Mouse (Mus musculus) hindbrain, embryonic 12.5 days (tissue): ENCODE measurements around the gene Sv2c. TPM values are rescaled to one million over a fixed set of nuclear protein-coding genes. Genes with fewer than 3 reads are reported as not detected.
"Not testable (repeated sequence)": the region's sequence is repeated elsewhere in the genome, so short reads cannot be mapped to it uniquely, and the experiment has no call there.

Experiments
- ATAC-seq: fragments of 200-750 bp; cut with Nextera tagmentation; 2 replicates; pipeline ENCODE4 v1.8.0; 2017; ENCODE audit warnings: moderate TSS enrichment; ENCODE audit not compliant: low FRiP score
- H3K27ac ChIP-seq: fragments of 300-500 bp; sonication (generic); 2 replicates; pipeline ENCODE4 v1.5.1; 2016; ENCODE audit warnings: mild to moderate bottlenecking
- H3K27me3 ChIP-seq: fragments of 300-500 bp; sonication (generic); 2 replicates; pipeline ENCODE4 v1.6.1; 2016; ENCODE audit warnings: mild to moderate bottlenecking
- H3K36me3 ChIP-seq: fragments of 300-500 bp; sonication (generic); 2 replicates; pipeline ENCODE4 v1.6.1; 2016; ENCODE audit warnings: mild to moderate bottlenecking
- H3K4me1 ChIP-seq: fragments of 300-500 bp; sonication (generic); 2 replicates; pipeline ENCODE4 v1.6.1; 2016
- H3K4me2 ChIP-seq: fragments of 300-500 bp; sonication (generic); replicated peaks from 2 replicates; pipeline ENCODE4 v1.6.1; 2016; ENCODE audit warnings: mild to moderate bottlenecking
- H3K4me3 ChIP-seq: fragments of 300-500 bp; sonication (generic); 2 replicates; pipeline ENCODE4 v1.5.1; 2016; ENCODE audit warnings: mild to moderate bottlenecking
- H3K9ac ChIP-seq: fragments of 300-500 bp; sonication (generic); 2 replicates; pipeline ENCODE4 v1.6.1; 2016; ENCODE audit warnings: mild to moderate bottlenecking, moderate library complexity
- H3K9me3 ChIP-seq: fragments of 300-500 bp; sonication (generic); replicated peaks from 2 replicates; pipeline ENCODE4 v1.6.1; 2016; ENCODE audit warnings: mild to moderate bottlenecking
- WGBS: fragments of 180-500 bp; shearing (Covaris S2); methylation state at CpG from one replicate; pipeline ENCODE4 v1.1.7; 2016; 5-methylcytosine and 5-hydroxymethylcytosine counted together
- polyA plus RNA-seq: library from polyadenylated mRNA; unstranded; fragments of >200 nt; fragmentation: Nextera tagmentation; extraction: Ambion mirVana; gene quantifications from 2 replicates; pipeline ENCODE4 v1.2.1, GENCODE M21; 2016

The Sv2c gene
- polyA plus RNA-seq, 1 experiment from 2014 or later: 10.9 TPM

DNA sequence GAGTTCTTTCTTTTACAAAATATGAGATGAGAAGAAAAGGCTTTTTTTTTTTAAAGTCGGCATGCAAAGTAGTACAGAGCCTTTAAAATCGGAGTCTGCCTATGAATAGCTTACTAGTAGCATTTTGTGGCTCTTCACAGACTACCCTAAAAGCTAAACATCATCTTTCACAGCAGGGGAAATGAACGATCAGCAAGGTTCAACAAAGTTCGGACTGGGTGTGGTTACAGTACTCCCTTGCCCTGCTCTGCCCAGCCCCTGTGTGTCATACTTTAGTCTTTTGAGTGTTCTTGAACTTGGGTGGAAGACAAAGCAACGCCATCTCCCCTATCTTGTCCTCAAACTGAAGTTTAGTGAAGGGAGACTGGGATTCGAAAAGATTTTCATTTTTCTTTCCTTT is 5.7 kb downstream of the Sv2c start:
- Histone ChIP-seq H3K4me1 (peaks cover 11% of the 10 kb centered on the region; the same call in 1 of the 2 replicates), H3K27ac (no peak overlapping the region), H3K9ac (no peak overlapping the region), H3K36me3 (no peaks in the 10 kb centered on the region), H3K4me3 (no peak overlapping the region), H3K27me3 (peaks cover 38% of the 10 kb centered on the region), H3K4me2 (no peak overlapping the region), H3K9me3 (no peaks in the 10 kb centered on the region)
- 83% methylated on average over 6 of the region's 6 CpGs for WGBS
- ATAC-seq: no peak

GRCm38 (mm10) chr13:96125011-96125410 is 7.4 kb downstream of the Sv2c start:
- Histone ChIP-seq H3K4me2 (no peak overlapping the region), H3K4me1 (0 out of 2 replicates have a peak, but pooled peaks cover under 1% of the 10 kb centered on the region), H3K27me3 (peaks cover 23% of the 10 kb centered on the region), H3K27ac (no peak overlapping the region), H3K4me3 (no peak overlapping the region), H3K36me3 (no peaks in the 10 kb centered on the region), H3K9me3 (no peaks in the 10 kb centered on the region), H3K9ac (no peak overlapping the region)
- no peak for ATAC-seq
- WGBS: 64% methylated on average over 5 of the region's 5 CpGs

GRCm38 (mm10) chr13:96112711-96113110 is 19.7 kb downstream of the Sv2c start:
- H3K4me1 ChIP-seq: no peaks in the 10 kb centered on the region
- H3K9ac ChIP-seq: no peak overlapping the region
- H3K4me3 ChIP-seq: no peak overlapping the region
- no peaks in the 10 kb centered on the region for H3K9me3 ChIP-seq
- WGBS: 74% methylated on average over 2 of the region's 2 CpGs
- no peak overlapping the region for H3K27ac ChIP-seq
- no peak overlapping the region for H3K4me2 ChIP-seq
- ATAC-seq: no peak
- H3K27me3 ChIP-seq: no peaks in the 10 kb centered on the region
- no peaks in the 10 kb centered on the region for H3K36me3 ChIP-seq

DNA sequence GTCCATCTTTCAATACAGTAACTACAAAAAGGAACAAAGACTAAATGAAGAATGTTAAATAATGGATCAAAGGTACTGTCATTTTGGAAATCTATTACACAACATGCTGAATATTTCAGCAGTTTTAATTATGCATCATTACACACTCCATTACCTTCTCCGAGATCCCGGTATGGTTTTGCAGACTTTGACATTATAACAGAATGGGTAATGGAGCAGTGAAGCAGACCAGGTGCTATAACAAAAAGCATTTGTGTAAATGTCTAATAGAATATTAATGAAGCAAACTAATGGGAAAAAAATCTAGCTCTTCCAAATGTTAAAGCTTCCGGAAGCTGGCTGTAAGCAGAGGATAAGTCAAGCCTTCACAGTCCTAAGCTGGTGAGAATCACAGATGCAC is 21.6 kb downstream of the Sv2c start:
- ATAC-seq: 0 out of 2 replicates have a peak, but pooled peaks have one; percentile 52
- H3K27ac ChIP-seq: peak overlapping the region; percentile 9; the same call in 1 of the 2 replicates
- 43% methylated on average over 3 of the region's 3 CpGs for WGBS
- no peak overlapping the region for H3K4me2 ChIP-seq
- H3K4me3 ChIP-seq: no peak overlapping the region
- no peaks in the 10 kb centered on the region for H3K9me3 ChIP-seq
- H3K36me3 ChIP-seq: no peaks in the 10 kb centered on the region
- no peak overlapping the region for H3K9ac ChIP-seq
- no peaks in the 10 kb centered on the region for H3K4me1 ChIP-seq
- H3K27me3 ChIP-seq: no peaks in the 10 kb centered on the region

DNA sequence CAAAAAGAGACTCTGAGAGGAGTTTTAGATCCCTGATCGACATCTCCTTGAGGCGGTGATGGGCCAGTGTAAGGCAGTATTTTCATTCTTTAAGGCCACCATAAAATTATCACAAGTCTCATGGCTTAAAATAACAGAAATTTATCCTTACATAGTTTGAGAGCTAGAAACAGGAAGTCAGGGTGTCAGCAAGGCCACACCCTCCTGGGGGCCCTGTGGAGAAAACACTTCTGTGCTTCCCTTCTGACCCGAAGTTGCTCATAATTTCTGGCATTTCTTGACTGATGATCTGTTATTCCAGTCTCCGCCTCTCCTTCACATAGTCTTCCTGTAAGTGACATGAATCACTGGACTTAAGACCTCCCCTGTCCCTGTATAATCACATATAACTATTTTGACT is 26.0 kb downstream of the Sv2c start:
- no peak overlapping the region for H3K27ac ChIP-seq
- no peaks in the 10 kb centered on the region for H3K27me3 ChIP-seq
- 85% methylated on average over 4 of the region's 4 CpGs for WGBS
- no peak for ATAC-seq
- H3K4me2 ChIP-seq: no peak overlapping the region
- H3K9me3 ChIP-seq: no peaks in the 10 kb centered on the region
- H3K9ac ChIP-seq: no peak overlapping the region
- H3K4me1 ChIP-seq: no peaks in the 10 kb centered on the region
- no peaks in the 10 kb centered on the region for H3K36me3 ChIP-seq
- no peak overlapping the region for H3K4me3 ChIP-seq

DNA sequence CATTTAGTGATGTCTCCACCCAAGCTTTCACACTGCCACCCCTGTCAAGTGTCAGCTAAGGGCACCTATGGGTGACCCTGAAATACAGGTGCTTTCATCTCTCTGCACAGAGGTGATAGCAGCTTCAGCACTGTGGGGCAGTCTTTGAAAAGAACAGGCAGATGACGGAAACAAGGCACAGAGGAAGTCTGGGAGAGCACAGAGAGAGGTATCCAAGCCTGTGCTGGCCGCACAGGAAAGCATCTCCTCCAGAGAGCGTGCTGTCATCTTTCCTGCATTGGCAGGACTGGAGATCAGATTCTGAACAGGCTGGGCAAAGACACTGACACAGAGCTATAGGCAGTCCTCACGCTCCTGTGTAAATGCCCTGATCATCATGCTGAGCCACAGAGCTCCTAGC is 41.4 kb downstream of the Sv2c start:
- Histone ChIP-seq H3K4me2 (no peak overlapping the region), H3K27ac (no peak overlapping the region), H3K9ac (no peak overlapping the region), H3K36me3 (no peaks in the 10 kb centered on the region), H3K9me3 (no peaks in the 10 kb centered on the region), H3K4me3 (no peak overlapping the region), H3K4me1 (no peaks in the 10 kb centered on the region), H3K27me3 (no peaks in the 10 kb centered on the region)
- no peak for ATAC-seq
- 70% methylated on average over 4 of the region's 4 CpGs for WGBS

DNA sequence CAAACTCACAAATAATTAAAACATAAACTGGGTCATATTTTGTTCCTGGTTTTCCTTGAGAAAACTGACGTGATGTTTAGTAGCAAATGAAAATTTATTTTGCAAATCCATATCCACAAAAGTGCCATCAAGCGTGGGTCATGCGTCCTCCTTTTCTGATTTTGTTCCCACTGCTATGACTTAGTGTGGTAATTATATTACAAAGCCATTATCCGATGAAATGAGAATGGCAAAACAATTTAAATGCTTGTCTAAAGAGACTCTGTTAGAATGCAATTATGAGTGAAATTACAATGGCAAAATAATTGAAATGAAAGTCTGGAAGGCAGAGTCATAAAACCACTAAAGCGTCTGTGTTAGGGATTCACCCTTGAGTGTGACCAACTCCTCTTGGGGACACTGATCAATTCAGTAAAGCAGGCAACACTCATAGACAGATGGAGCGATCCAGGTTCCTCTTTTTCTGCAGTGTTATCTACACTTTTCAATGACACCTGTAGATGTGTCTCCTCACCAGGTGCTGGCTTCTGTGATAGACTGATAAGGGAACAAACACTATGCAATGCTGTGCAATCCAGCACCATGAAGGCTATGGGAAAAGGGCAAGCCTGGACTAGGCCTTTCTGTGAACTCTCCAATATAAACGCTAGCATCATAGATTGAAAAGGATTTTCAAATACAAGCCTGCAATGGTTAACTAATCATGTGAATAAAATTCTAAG is 46.6 kb downstream of the Sv2c start:
- Histone ChIP-seq H3K27ac (no peak overlapping the region), H3K27me3 (no peaks in the 10 kb centered on the region), H3K4me2 (no peak overlapping the region), H3K4me1 (no peaks in the 10 kb centered on the region), H3K9me3 (no peaks in the 10 kb centered on the region), H3K9ac (no peak overlapping the region), H3K4me3 (no peak overlapping the region), H3K36me3 (no peaks in the 10 kb centered on the region)
- WGBS: 88% methylated on average over 7 of the region's 7 CpGs
- ATAC-seq: no peak

DNA sequence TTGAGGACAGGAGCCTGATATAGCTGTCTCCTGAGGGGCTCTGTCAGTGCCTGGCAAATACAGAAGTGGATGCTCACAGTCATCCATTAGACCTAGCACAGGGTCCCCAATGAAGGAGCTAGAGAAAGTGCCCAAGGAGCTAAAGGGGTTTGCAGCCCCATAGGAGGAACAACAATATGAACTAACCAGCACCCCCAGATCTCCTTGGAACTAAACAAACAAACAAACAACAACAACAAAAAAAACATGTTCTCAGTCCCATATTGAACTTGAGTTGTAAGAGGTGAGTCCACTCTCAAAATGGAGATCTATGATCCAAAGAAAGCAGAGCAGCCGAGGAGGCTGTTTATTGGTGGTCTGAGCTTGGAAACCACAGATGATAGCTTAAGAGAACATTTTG is 50.6 kb downstream of the Sv2c start, which contains the start of gene Gm17190:
TSS of gene Gm17190 (plus strand) at position 301 of the 400 bp plus-strand sequence.
- H3K36me3 ChIP-seq, H3K4me3 ChIP-seq, H3K27me3 ChIP-seq, H3K27ac ChIP-seq, H3K4me1 ChIP-seq, H3K9me3 ChIP-seq, ATAC-seq, H3K9ac ChIP-seq, H3K4me2 ChIP-seq: not testable (repeated sequence)
- 89% methylated on average over 1 of the region's 1 CpGs for WGBS

- 91% methylated on average over 3 of the region's 3 CpGs for WGBS
- not testable (repeated sequence) for H3K9me3 ChIP-seq, H3K27me3 ChIP-seq
Measured at GRCm38 (mm10) chr13:96081276-96081675, 51.1 kb downstream of the Sv2c start, which contains the start of gene Gm20075. Gene Gm20075 (minus strand): TSS chr13:96081376.

GRCm38 (mm10) chr13:96073555-96073954 is 58.8 kb downstream of the Sv2c start:
- no peaks in the 10 kb centered on the region for H3K27me3 ChIP-seq
- H3K9me3 ChIP-seq: no peaks in the 10 kb centered on the region
- 72% methylated on average over 8 of the region's 8 CpGs for WGBS
- no peak overlapping the region for H3K4me2 ChIP-seq
- H3K9ac ChIP-seq: no peak overlapping the region
- H3K4me1 ChIP-seq: no peaks in the 10 kb centered on the region
- no peak overlapping the region for H3K4me3 ChIP-seq
- no peaks in the 10 kb centered on the region for H3K36me3 ChIP-seq
- no peak overlapping the region for H3K27ac ChIP-seq
- no peak for ATAC-seq

More at GRCm38 (mm10) chr13:96081276-96081675, 51.1 kb downstream of the Sv2c start, which contains the start of gene Gm20075:
- not testable (repeated sequence) for H3K9ac ChIP-seq, H3K4me2 ChIP-seq, H3K4me3 ChIP-seq, H3K36me3 ChIP-seq, H3K4me1 ChIP-seq, H3K27ac ChIP-seq, ATAC-seq

GRCm38 (mm10) chr13:96052755-96053154 is 79.6 kb downstream of the Sv2c start:
- no peak overlapping the region for H3K4me3 ChIP-seq
- no peak overlapping the region for H3K4me2 ChIP-seq
- no peaks in the 10 kb centered on the region for H3K36me3 ChIP-seq
- H3K9me3 ChIP-seq: no peaks in the 10 kb centered on the region
- no peak overlapping the region for H3K27ac ChIP-seq
- 83% methylated on average over 3 of the region's 3 CpGs for WGBS
- H3K9ac ChIP-seq: no peak overlapping the region
- no peaks in the 10 kb centered on the region for H3K4me1 ChIP-seq
- ATAC-seq: no peak
- no peaks in the 10 kb centered on the region for H3K27me3 ChIP-seq

DNA sequence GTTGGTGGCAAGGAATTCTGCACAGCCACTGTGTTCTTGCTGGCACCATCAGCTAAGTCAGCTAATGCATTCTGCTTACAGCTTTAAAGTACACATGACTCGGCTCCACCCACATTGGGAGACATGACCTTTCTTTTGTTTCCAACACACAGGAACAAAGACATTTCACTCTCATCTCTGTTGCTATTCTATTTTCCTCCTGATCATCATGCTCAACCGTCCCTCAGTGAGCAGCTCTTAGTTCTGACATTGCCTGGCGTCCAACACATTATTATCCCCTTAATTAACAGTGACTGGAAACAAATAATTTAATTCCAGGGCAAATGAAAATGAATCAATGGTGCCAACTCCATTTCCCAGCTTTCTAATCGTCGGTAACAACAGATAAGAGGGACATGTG is 87.0 kb downstream of the Sv2c start:
- Histone ChIP-seq H3K27ac (no peak overlapping the region), H3K4me1 (no peaks in the 10 kb centered on the region), H3K36me3 (no peaks in the 10 kb centered on the region), H3K27me3 (no peaks in the 10 kb centered on the region), H3K4me3 (no peak overlapping the region), H3K4me2 (no peak overlapping the region), H3K9ac (no peak overlapping the region), H3K9me3 (no peaks in the 10 kb centered on the region)
- no peak for ATAC-seq
- WGBS: 45% methylated on average over 5 of the region's 5 CpGs
